Mouse (Mus musculus) limb, embryonic 15.5 days (tissue): ENCODE measurements around the gene Sprtn. TPM values are rescaled to one million over a fixed set of nuclear protein-coding genes. Genes with fewer than 3 reads are reported as not detected.

Experiments
- ATAC-seq: fragments of 200-750 bp; cut with Nextera tagmentation; 2 replicates; pipeline ENCODE4 v1.8.0; 2017; ENCODE audit warnings: low read depth, moderate TSS enrichment; ENCODE audit not compliant: insufficient number of reproducible peaks, low FRiP score, low TSS enrichment
- H3K27ac ChIP-seq: fragments of 300-500 bp; sonication (generic); 2 replicates; pipeline ENCODE4 v1.5.1; 2015; ENCODE audit warnings: moderate library complexity, mild to moderate bottlenecking, inconsistent platforms
- H3K27me3 ChIP-seq: fragments of 300-500 bp; sonication (generic); 2 replicates; pipeline ENCODE4 v1.6.1; 2015; ENCODE audit warnings: inconsistent platforms
- H3K36me3 ChIP-seq: fragments of 300-500 bp; sonication (generic); 2 replicates; pipeline ENCODE4 v1.6.1; 2015; ENCODE audit warnings: inconsistent platforms
- H3K4me1 ChIP-seq: fragments of 300-500 bp; sonication (generic); 2 replicates; pipeline ENCODE4 v1.6.1; 2015; ENCODE audit warnings: inconsistent platforms
- H3K4me2 ChIP-seq: fragments of 300-500 bp; sonication (generic); 2 replicates; pipeline ENCODE4 v1.6.1; 2015; ENCODE audit warnings: mild to moderate bottlenecking, inconsistent platforms
- H3K4me3 ChIP-seq: fragments of 300-500 bp; sonication (generic); 2 replicates; pipeline ENCODE4 v1.5.1; 2015; ENCODE audit warnings: mild to moderate bottlenecking, inconsistent platforms
- H3K9ac ChIP-seq: fragments of 300-500 bp; sonication (generic); 2 replicates; pipeline ENCODE4 v1.6.1; 2015; ENCODE audit warnings: inconsistent platforms
- H3K9me3 ChIP-seq: fragments of 300-500 bp; sonication (generic); 2 replicates; pipeline ENCODE4 v1.6.1; 2016; ENCODE audit warnings: inconsistent platforms
- WGBS: fragments of 180-500 bp; shearing (Covaris S2); methylation state at CpG from one replicate; pipeline ENCODE4 v1.1.7; 2015; 5-methylcytosine and 5-hydroxymethylcytosine counted together
- polyA plus RNA-seq: library from polyadenylated mRNA; unstranded; fragments of >200 nt; fragmentation: Nextera tagmentation; extraction: Ambion mirVana; gene quantifications from 2 replicates; pipeline ENCODE4 v1.2.1, GENCODE M21; 2015

Sprtn gene
- polyA plus RNA-seq, 1 experiment from 2014 or later = 11.8 TPM

DNA sequence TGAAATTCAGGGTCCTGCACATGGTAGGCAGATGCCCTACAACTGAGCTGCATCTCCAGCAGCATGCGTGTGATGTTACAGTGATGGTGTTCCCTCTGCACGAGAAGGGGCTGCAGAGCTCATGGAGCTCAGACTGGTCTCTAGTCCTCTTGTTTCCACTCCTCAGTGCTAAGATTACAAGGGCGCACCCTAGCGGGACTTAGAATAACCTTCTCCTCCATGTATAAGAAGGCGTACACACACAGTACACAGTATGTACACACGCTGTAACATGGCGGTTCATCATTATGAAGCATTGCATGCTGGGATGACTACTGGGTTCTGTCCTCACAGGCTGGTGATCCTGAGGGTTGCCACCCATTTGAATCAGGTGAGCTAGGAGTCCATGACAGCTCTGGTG lies 25.6 kb upstream of the Sprtn start:
- no peak for ATAC-seq
- H3K4me3 ChIP-seq = no peak overlapping the region
- 91% methylated on average over 7 of the region's 7 CpGs for WGBS
- H3K4me1 ChIP-seq = no peaks in the 10 kb centered on the region
- H3K9me3 ChIP-seq = no peaks in the 10 kb centered on the region
- H3K27ac ChIP-seq = no peak overlapping the region
- peaks cover 65% of the 10 kb centered on the region for H3K36me3 ChIP-seq
- no peak overlapping the region for H3K9ac ChIP-seq
- no peak overlapping the region for H3K4me2 ChIP-seq
- H3K27me3 ChIP-seq = no peaks in the 10 kb centered on the region

DNA sequence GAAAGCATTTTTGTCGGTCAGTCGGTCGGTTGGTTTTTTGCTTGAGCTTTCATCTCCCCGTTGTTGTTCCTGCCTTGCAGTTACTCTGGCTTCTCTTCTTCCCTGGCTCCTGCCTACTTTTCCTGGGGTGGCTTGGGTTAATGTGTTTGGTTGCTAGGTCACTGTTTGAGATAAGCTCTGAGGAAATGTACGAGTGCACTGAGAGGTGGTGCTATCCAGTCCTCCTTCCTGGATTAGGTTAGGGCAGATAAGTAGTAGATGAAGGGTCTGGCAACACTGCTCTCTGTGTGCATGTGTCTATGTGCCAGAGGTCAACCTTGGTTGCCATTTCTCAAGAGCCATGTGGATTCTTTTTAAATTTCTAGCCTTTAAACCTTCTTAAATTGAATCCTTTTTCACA lies 25.0 kb upstream of the Sprtn start:
- H3K27me3 ChIP-seq = no peaks in the 10 kb centered on the region
- WGBS = 90% methylated on average over 5 of the region's 5 CpGs

DNA sequence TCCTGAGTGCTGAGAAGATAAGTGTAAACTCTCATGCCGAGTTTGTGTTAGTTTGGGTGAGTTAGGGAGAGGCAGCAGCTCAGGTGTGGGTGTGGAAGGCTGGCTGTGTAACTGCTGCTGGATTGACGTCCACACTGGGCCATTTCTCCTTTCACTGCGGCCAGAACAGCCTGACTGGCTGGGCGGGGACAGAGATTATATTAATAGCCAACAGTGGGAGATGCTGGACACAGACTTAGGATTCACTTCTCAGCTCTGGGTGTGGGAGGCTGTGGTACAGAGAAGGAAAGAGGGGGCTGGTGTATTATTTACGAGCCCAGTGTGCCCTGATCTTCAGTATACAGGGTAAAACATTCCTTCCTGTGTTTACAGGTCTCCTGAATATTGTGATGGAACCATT lies 19.5 kb upstream of the Sprtn start:
- no peak for ATAC-seq

More for the DNA sequence above, 25.0 kb upstream of the Sprtn start:
- H3K36me3 ChIP-seq = peaks cover 71% of the 10 kb centered on the region
- ATAC-seq = no peak
- H3K4me1 ChIP-seq = no peaks in the 10 kb centered on the region
- H3K9ac ChIP-seq = no peak overlapping the region
- H3K27ac ChIP-seq = no peak overlapping the region
- H3K4me2 ChIP-seq = no peak overlapping the region
- H3K4me3 ChIP-seq = no peak overlapping the region
- H3K9me3 ChIP-seq = no peaks in the 10 kb centered on the region

DNA sequence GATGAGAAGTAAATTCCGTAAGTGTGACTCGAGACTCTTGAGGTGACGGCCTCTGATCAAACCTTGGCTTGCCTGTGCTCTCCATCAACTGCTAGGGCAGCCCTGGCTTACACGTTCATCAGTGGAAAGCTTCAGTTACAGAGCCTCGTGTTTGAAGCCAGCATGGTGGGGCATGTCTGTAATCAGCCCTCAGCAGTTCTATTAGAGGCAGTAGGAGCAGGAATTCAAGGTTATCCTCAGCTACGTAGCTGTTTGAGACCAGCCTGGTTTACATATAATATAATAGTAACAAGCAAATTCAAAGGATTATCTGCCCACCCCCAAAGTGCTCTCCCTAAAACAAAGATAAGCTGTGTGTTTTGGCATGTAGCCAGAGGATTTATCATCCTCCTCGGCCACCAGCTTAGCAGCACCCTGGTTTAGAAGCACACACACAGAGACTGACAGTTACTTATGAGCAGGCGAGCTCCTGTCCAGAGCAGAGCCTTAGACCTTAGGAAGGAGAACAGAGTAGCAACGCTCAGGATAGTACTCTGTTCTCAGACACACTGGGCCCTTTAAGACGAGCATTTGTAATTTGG lies 18.6 kb upstream of the Sprtn start:
- no peak overlapping the region for H3K27ac ChIP-seq
- H3K36me3 ChIP-seq = peaks cover 94% of the 10 kb centered on the region
- ATAC-seq = no peak
- H3K9ac ChIP-seq = no peak overlapping the region
- H3K4me3 ChIP-seq = no peak overlapping the region
- H3K4me1 ChIP-seq = no peaks in the 10 kb centered on the region
- H3K4me2 ChIP-seq = no peak overlapping the region
- H3K27me3 ChIP-seq = no peaks in the 10 kb centered on the region
- WGBS = 85% methylated on average over 10 of the region's 10 CpGs
- H3K9me3 ChIP-seq = no peaks in the 10 kb centered on the region

More for the DNA sequence above, 19.5 kb upstream of the Sprtn start:
- H3K9ac ChIP-seq = no peak overlapping the region
- H3K4me1 ChIP-seq = no peaks in the 10 kb centered on the region
- H3K36me3 ChIP-seq = peaks cover 94% of the 10 kb centered on the region
- H3K27ac ChIP-seq = no peak overlapping the region
- no peaks in the 10 kb centered on the region for H3K9me3 ChIP-seq
- no peak overlapping the region for H3K4me2 ChIP-seq
- WGBS = 87% methylated on average over 5 of the region's 5 CpGs
- no peaks in the 10 kb centered on the region for H3K27me3 ChIP-seq
- no peak overlapping the region for H3K4me3 ChIP-seq

DNA sequence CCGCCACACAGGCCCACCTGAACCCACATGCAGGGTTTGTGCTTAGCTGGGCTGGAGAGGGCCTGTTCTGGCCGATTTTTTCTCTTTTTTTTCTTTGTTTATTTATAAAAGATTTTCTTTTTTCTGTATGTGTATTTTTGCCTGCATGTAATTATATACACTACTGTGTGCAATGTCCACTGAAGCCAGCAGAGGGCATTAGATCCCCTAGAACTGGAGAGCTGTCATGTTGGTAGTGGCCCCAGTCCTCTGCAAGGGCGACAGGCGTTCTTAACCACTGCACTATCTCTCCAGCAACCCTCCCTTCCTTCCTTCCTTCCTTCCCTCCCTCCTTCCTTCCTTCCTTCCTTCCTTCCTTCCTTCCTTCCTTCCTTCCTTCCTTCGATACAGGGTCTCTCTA lies 9.3 kb upstream of the Sprtn start:
- Histone ChIP-seq H3K4me3 (no peak overlapping the region), H3K27ac (no peak overlapping the region), H3K4me1 (no peaks in the 10 kb centered on the region), H3K9ac (no peak overlapping the region), H3K27me3 (no peaks in the 10 kb centered on the region), H3K4me2 (no peak overlapping the region), H3K9me3 (peaks cover 6% of the 10 kb centered on the region; the same call in 1 of the 2 replicates), H3K36me3 (peaks cover 83% of the 10 kb centered on the region)
- ATAC-seq = no peak
- 95% methylated on average over 5 of the region's 5 CpGs for WGBS

DNA sequence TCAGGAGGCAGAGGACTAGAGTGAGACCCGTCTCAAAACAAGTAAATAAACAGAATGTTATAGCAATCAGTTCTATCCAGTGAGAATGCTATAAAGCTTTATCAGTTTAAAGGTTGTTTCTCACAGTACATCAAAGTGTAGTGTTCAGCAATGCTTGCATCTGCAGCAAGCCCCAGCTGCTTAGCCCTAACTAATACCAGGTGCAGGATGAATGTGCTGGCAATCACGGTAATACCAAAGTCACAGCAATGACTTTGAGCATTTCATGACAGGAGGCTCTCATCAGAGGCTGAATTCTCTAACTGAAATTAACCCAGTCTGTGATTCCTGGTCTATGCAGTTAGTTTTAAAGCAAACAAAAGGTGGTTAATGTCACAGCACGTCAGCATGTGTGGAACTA lies 5.1 kb upstream of the Sprtn start:
- WGBS = 28% methylated on average over 3 of the region's 3 CpGs
- Histone ChIP-seq H3K9ac (no peak overlapping the region), H3K9me3 (peaks cover 6% of the 10 kb centered on the region; the same call in 1 of the 2 replicates), H3K27me3 (no peaks in the 10 kb centered on the region), H3K4me3 (no peak overlapping the region), H3K4me2 (no peak overlapping the region), H3K36me3 (peaks cover 57% of the 10 kb centered on the region), H3K27ac (peak overlapping the region; percentile 1; the same call in 1 of the 2 replicates), H3K4me1 (peaks cover 14% of the 10 kb centered on the region)
- no peak for ATAC-seq

DNA sequence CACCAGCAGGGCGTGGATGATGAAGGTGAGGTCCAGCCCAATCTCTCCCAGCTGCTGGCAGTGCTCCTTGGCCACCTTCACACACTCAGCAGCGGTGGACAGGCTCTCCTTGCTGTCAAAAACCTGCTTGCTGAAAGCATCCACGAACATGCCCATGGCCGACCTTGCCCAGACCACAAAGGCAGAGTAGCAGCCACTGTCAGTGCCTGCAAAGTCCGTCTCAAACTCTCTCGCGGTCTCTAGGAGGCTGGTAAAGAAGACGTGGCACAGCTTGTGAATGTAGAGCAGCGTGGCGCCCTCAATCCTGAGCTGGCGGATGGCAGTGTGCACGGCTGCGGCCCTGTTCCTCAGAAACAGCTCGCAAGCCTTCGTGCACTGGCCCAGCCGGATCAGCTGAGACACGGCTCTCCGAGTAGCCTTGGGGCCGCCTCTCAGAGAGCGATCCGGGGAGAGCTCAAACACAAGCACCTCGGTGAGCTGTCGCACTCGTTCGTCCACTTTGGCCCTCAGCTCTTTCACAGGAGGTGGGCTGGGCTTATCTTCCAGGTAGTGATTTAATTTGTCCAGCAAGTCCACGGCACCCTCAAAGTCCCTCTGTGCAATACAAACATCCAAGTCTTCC lies 1.6 kb upstream of the Sprtn start:
- Histone ChIP-seq H3K4me2 (peak overlapping the region; percentile 94), H3K4me3 (peak overlapping the region; percentile 93), H3K27ac (peak overlapping the region; percentile 82; the same call in 1 of the 2 replicates), H3K36me3 (peaks cover 40% of the 10 kb centered on the region), H3K9me3 (no peaks in the 10 kb centered on the region), H3K4me1 (peaks cover 24% of the 10 kb centered on the region), H3K27me3 (no peaks in the 10 kb centered on the region), H3K9ac (peak overlapping the region; percentile 85; the same call in 1 of the 2 replicates)
- no peak for ATAC-seq
- WGBS = 80% methylated on average over 26 of the region's 26 CpGs

DNA sequence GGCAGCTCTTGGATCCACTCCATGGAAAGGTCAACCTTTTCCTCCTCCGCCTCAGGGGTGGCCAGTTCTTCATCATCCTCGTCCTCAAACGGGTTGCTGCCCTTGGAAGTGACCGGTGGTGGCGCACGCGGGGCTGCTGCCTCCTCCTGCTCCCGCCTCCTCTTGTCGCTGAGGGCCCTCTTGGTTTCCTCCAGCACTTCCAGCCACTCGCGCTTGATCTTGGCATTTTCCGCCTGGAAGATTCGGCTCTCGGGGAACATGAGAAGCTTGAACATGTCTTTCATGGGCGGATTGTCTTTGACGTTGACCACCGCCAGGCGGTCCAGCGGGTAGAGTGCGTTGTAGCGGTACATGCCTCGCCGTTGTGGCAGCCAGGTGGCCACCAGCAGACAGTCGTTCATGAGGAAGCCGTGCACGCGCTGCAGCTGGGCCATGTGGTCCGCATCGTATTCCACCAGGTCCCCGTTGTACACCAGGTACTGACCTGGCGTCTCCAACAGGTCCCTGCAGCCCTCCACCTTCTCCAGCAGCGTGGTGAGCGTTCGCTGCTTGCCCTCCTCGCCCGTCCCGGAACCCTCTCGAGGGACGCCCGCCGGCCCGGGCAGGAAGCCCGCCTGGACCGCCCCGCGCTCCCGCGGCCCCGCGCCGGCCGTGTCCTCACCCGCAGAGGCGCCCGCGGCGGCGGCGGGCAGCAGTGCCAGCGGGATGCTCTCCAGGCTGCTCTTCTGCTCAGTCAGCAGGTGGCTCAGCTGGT lies 877 bp upstream of the Sprtn start:
- H3K9me3 ChIP-seq = no peaks in the 10 kb centered on the region
- H3K27ac ChIP-seq = peak overlapping the region; percentile 82
- H3K9ac ChIP-seq = peak overlapping the region; percentile 85
- 1% methylated on average over 60 of the region's 60 CpGs for WGBS
- H3K36me3 ChIP-seq = peaks cover 40% of the 10 kb centered on the region
- H3K4me3 ChIP-seq = peak overlapping the region; percentile 93
- H3K4me1 ChIP-seq = peaks cover 24% of the 10 kb centered on the region
- no peaks in the 10 kb centered on the region for H3K27me3 ChIP-seq
- H3K4me2 ChIP-seq = peak overlapping the region; percentile 94
- no peak for ATAC-seq

DNA sequence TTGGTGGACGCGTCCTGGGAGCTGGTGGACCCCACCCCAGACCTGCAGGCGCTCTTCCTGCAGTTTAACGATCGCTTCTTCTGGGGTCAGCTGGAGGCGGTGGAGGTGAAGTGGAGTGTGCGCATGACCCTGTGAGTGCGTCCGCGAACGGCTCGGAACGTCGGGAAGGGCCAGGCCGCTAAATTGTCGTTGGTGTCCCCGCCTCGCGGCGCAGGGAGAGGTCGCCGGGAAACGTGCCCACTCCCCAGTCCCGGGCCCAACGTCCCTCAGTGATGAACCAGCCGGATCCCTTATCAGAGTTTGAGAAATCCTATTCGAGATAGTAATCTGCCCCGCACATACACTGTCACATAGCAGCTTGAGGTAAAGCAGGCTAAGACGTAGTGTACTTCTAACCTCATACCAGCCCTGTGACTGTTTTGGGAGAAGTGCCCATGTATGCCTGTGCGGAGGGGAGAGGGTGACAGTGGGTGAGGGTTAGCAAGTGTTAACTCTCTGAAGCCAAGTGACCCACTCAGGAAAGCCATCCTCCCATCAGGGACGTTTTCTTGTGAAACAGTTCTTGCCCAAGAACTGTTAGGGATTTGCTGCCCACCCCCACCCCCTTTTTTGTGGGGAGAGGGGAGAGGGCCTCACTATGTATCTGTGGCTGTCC lies 692 bp downstream of the Sprtn start:
- ATAC-seq = no peak
- H3K4me1 ChIP-seq = peaks cover 24% of the 10 kb centered on the region
- H3K27ac ChIP-seq = peak overlapping the region; percentile 82
- H3K27me3 ChIP-seq = no peaks in the 10 kb centered on the region
- peak overlapping the region; percentile 93 for H3K4me3 ChIP-seq
- peaks cover 53% of the 10 kb centered on the region for H3K36me3 ChIP-seq
- no peaks in the 10 kb centered on the region for H3K9me3 ChIP-seq
- 7% methylated on average over 31 of the region's 31 CpGs for WGBS
- peak overlapping the region; percentile 75 for H3K9ac ChIP-seq
- H3K4me2 ChIP-seq = peak overlapping the region; percentile 94

DNA sequence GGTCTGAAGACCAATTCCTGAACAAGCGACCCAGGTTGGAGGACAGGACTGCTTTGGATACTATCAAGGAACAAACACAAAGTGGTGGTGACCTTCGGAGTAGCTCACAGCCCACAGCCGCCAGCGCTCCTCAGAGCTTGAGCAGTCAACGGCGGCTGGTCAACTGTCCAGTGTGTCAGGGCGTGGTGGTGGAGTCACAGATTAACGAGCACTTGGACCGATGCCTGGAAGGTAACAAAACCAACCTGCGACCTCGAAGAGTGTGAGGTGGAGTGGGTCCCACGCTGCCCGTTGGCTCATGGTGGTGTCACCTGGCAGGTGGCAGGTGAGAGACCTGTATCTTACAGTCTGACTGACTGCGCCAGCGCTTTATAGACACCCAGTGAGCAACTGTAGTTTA lies 5.5 kb downstream of the Sprtn start:
- ATAC-seq = no peak
- no peak overlapping the region for H3K4me2 ChIP-seq
- no peak overlapping the region for H3K4me3 ChIP-seq
- no peaks in the 10 kb centered on the region for H3K27me3 ChIP-seq
- H3K9ac ChIP-seq = no peak overlapping the region
- H3K4me1 ChIP-seq = peaks cover 14% of the 10 kb centered on the region
- 95% methylated on average over 15 of the region's 15 CpGs for WGBS
- no peaks in the 10 kb centered on the region for H3K9me3 ChIP-seq
- peaks cover 76% of the 10 kb centered on the region for H3K36me3 ChIP-seq
- H3K27ac ChIP-seq = no peak overlapping the region

DNA sequence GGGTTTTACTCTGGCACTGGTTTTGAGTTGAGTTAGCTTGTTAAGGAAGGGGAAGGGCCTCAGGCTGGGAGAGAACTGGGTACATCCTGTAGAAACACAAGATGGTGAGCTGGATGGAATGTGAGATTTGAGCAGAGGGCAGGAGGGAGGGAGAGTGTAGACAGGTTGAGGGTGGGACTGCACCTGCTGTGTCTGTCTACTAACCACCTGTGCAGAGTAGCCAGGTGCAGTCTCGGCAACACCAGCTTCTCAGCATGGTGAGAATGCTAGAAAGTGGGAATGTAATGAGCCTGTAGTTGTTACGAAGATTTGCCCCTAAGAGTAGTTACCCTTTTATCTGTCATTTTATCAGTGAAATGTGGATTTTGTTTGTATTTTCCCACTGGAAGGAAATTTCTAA lies 7.8 kb downstream of the Sprtn start:
- no peak overlapping the region for H3K4me2 ChIP-seq
- WGBS = 76% methylated on average over 2 of the region's 2 CpGs
- H3K9me3 ChIP-seq = no peaks in the 10 kb centered on the region
- no peak overlapping the region for H3K9ac ChIP-seq
- H3K27me3 ChIP-seq = no peaks in the 10 kb centered on the region
- H3K36me3 ChIP-seq = peaks cover 85% of the 10 kb centered on the region
- no peak for ATAC-seq
- no peak overlapping the region for H3K27ac ChIP-seq
- H3K4me3 ChIP-seq = no peak overlapping the region
- 0 out of 2 replicates have a peak, but pooled peaks cover 5% of the 10 kb centered on the region for H3K4me1 ChIP-seq

DNA sequence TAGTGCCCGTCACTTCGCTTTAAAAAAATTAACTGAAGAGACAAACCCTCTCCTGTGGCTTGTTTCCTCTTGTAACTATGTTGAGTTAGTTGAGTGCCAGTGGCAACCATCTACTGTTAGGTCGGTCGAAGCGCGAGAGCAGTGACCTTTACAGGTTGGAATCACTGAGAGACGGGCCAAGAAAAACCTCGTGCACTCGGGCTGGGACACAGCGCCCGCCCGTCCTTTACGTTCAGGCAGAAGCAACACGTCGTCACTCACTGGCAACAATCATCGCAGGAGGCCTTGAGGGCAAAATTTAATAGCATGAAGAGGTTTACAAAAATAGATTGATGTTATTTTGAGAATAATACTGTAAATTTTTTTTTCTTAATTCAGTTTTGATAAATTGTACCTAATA lies 12.2 kb downstream of the Sprtn start:
- H3K4me1 ChIP-seq = 0 out of 2 replicates have a peak, but pooled peaks cover 3% of the 10 kb centered on the region
- no peak overlapping the region for H3K4me3 ChIP-seq
- H3K27me3 ChIP-seq = no peaks in the 10 kb centered on the region
- no peak for ATAC-seq
- peaks cover 88% of the 10 kb centered on the region for H3K36me3 ChIP-seq
- no peak overlapping the region for H3K9ac ChIP-seq
- no peak overlapping the region for H3K27ac ChIP-seq
- WGBS = 89% methylated on average over 16 of the region's 16 CpGs
- no peak overlapping the region for H3K4me2 ChIP-seq
- no peaks in the 10 kb centered on the region for H3K9me3 ChIP-seq
